Mouse (Mus musculus) cerebellum, adult 2 months (tissue): ENCODE measurements around the gene Tmem47.

Experiments used
- CTCF ChIP-seq: fragments of 200-500 bp; IDR thresholded peaks from 2 replicates; pipeline ENCODE4 v1.5.1; 2011; ENCODE audit warnings: low read depth, mild to moderate bottlenecking, control low read depth, low read length, moderate library complexity, borderline replicate concordance; ENCODE audit not compliant: insufficient read depth
- POLR2A ChIP-seq: fragments of 200-500 bp; IDR thresholded peaks from 2 replicates; pipeline ENCODE4 v1.6.1; 2011; ENCODE audit warnings: low read length, control low read depth, borderline replicate concordance; ENCODE audit not compliant: insufficient read depth

DNA sequence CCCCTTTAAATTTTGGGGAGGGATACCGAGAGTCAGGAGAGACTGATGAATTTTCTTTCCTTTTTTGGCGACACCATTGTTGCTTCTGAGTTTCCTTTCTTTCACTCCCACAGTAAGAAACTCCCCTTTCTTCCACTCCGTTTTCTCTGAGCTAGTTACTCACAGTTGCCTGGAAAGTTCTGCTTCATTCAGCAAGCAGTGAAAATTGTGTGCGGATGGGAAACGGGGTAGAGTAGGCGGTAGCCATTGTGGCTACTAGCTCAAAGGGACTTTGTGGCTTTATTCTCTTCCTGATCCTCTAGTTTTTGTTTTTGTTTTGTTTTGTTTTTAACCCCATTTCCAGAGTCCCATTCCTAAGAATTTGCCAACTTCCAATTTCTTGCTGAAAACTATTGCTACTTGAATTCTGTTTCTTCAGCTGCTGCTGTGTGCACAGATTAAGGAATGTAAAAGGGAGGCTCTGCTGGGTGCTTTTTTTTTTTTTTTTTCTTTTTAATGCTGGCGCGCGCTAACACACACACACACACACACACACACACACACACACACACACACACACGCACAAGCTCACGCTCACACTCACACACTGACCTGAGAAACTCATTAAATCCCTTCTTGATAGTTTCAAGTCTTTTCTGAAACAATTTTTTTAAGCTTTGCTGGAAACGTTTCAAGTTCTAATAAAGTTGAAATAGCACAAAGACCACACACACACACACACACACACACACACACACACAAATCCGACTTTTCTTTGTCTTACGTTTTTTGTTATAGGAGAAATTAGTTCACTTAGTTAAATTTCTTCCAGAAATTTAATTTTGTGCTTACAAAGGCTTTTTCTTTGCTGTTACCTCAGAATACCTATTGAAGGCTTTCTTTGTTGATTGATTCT, 1.5 kb downstream of the Tmem47 start:
- TF ChIP-seq POLR2A (no peak), CTCF (no peak)
